Mouse (Mus musculus): ENCODE data around the gene Zfpm1.

GRCm38 (mm10) chr8:122322792-122323191 lies 40.9 kb downstream of the Zfpm1 start:
- TF ChIP-seq FLI1 (IDR thresholded peaks at IDR 0.05; ENCODE audit: low read length) (no peak), GATA1 (IDR thresholded peaks at IDR 0.05; ENCODE audit: borderline replicate concordance, low read length) (0 out of 3 replicates have a peak, but pooled peaks have one; percentile 14)

Measured in megakaryocyte, embryonic 14.5 days (primary cell).